Mouse (Mus musculus) lung, postnatal 0 days (tissue): Measurements from ENCODE around the gene Dazap1.

Source experiments
- CTCF ChIP-seq: IDR thresholded peaks from 2 replicates; pipeline ENCODE4 v1.5.1; 2016; ENCODE audit warnings: antibody characterized with exemption, mild to moderate bottlenecking
- EP300 ChIP-seq: IDR thresholded peaks from 2 replicates; pipeline ENCODE4 v1.6.1; 2016; ENCODE audit warnings: antibody characterized with exemption, mild to moderate bottlenecking, control low read depth

GRCm38 (mm10) chr10:80273847-80274246, 12.6 kb downstream of the Dazap1 start:
- TF ChIP-seq CTCF (no peak), EP300 (no peak)
